Mouse (Mus musculus): ENCODE results near the gene Nav2.

Gene Nav2

DNA sequence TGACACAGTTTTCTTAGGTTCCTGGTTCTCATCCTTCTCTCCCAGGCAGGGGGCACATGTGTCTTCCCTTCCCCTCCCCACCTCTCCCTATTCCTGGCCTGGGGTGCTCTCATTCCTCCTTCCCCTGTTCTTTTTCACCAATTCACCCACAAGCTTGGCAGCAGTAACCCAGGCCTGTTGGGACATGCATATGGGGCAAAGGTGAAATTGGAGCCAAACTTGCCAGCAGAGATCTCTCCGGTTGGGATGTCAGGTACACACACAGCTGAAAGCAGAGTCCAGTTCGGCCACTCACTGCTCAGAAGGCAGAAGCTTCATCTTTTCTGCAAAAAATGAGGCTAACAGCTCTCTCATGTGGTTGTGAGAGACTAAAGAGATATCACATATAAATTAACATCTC is 26.3 kb downstream of the Nav2 start:
- no peak for DNase-seq (ENCODE audit: low spot score)

DNA sequence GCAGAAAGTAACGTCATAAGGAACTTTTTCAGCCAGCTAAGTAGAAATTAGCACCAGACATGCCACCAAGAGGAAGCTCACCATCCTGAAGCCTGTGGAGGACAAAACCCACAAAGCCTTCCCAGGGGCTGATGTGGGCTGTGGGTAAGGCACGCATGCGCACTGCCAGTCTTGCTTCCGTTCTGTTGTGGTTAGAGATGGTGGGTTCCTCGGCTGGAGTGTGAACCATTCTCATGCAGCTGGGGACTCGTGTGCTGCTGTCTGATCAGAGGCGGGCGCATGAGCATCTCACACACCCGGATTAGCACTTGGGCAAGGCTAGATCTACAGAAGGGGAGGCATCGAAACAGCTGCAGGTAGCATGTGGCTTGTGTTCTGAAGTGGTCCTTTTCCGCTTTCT is 29.0 kb downstream of the Nav2 start:
- no peak for DNase-seq (ENCODE audit: low spot score)

DNA sequence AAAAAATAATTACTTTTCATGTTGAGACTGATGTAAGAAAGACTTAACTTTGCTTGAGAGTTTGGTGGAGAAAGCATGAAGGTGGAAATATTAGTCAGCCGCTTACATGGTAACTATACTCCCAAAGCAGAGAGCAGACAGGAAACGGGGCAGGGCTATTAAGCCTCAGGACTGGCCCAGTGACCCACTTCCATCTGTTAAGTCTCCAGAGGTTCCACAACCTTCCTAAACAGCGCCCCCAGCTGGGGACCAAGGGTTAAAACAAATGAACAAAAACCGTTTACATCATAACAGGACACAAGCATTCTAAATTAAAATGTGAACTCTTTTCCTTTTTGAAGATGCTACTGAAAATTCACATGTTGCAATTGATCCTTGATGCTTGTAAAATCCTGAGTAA is 29.7 kb downstream of the Nav2 start:
- peak; percentile 54 for DNase-seq (ENCODE audit: low spot score)

DNA sequence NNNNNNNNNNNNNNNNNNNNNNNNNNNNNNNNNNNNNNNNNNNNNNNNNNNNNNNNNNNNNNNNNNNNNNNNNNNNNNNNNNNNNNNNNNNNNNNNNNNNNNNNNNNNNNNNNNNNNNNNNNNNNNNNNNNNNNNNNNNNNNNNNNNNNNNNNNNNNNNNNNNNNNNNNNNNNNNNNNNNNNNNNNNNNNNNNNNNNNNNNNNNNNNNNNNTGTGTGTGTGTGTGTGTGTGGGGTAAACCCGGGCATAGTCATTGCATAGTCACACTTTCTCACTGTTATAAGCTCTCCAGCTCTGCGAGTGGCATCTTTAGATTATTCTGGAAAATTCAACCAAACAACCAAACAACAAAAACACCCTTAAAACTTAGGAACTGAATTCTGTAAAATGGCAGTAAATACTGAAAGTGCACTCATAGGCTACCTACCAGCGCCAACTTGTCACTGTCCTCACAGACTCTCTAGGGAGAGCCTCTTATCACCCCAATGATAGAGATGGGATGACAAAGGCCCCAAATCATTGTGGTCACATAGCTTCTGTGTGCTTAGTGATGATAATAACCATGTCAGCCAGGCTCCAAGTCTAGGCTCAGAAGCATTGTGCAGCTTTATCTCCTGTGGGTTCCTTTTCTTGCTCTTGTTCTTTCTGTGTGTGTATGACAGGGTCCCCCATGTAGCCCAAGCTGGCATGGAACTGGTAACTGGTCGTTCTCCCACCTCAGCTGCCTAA is 40.0 kb downstream of the Nav2 start:
- DNase-seq (ENCODE audit: low spot score), result no peak

DNA sequence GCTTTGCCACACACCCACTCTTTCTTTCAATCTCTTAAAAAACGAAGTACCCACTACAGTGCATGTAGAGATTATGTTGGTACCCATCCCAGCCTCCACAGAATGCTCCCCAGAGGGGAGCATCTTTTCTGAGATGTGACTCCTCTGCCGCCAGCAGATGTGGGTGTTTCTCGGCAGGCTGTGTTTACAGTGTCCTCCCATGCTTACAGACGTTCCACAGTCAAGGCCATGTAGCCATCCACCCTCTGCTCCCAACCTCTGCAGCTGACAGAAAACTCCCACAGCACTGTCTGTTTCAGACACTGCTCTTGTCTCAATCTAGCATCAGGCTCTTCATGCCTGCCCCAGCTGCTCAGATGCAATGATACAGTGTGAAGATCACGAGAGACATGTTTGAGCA is 46.0 kb downstream of the Nav2 start:
- DNase-seq (ENCODE audit: low spot score), result no peak

DNA sequence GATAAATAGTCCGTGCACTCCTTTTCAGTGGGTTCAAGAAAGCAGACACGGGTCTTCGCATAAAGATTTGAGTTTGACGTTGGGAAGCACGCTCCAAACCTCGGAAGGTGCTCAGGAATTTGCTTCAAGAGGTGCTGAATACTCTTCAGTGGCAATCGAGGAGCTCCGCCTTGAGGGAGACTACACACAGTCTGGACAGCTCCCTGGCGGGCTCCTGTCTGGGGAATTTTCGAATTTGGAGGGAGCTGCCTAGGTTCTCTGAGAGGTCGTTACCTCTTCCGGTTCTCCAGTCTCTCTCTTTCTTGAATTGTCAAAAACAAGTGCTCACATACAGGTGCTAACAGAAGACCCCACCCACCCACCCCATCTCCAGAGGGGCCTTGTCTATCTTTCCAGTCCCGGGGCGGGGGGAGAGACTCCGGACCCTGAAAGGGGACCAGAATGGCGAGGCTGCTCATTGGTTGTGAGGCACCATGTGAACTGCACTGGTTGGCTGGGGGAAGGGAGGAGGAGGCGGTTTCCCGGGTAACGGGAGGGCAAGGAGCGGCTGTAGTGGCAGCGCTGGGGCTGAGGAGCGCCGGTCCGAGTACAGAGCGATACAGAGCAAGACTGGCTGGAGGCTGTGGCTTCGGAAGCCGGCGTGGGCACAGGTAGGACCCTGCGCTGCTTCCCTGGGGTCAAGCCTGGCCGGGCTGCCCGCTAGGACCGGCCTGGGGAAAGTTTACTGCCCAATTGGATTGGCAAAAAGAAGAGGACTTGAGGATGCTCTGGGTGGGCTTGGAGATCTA is 50.2 kb downstream of the Nav2 start:
- DNase-seq (ENCODE audit: low spot score), result peak; percentile 94

DNA sequence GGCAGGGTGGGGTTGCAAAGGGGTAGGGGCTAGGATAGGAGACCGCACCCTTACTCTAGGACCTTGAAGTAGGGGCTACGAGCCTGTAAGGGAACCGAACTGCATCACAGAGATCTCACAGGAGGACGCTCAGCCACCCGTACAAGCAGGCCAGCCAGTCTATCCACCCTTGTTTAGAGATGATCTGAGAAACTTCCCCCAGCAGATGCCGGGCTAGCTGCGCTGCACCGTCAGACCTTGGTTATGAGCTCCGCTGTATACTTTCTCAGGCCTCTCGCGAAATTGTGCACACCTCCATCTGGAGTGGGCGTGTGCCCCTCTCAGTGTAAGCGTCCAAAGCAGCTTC is 50.8 kb downstream of the Nav2 start:
- no peak for DNase-seq (ENCODE audit: low spot score)

DNA sequence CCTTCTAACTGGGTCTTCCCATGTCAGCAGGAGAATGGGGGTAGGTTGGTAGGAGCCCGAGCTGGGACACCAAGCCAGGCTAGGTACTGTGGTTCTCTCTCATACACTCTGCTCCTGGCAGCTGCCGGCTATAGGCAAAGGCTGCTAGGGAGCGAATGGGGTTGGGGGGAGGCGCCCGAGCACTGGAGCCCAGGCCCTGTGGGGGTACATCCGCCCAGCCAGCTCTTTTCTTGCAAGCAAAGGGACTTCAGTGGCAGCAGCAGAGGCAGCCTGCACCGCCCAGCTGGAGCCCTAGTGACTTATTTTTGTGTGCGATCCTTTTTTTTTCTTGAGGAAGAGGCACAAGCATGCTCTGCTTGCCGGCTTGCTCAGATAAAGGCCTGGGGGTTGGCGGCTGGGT is 51.6 kb downstream of the Nav2 start:
- DNase-seq (ENCODE audit: low spot score), result no peak

DNA sequence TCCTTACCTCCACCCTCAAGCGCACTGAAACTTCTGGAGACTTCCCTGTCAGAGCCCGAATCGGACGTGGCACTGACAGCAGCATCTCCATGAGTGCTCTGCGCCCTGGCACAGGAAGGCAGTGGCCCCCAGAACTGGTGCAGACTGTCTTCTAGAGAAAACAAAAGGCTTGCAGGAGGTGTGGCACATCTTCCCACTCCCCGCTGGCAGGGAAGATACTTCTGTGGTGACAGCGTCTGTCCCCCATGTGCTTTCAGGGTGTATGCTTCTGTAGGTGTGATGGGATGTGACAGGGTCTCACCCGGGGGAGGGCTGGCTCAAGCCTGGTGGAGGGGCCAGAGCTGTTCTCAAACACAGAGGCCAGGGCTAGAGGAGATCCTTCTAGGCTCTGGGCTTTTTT is 53.0 kb downstream of the Nav2 start:
- no peak for DNase-seq (ENCODE audit: low spot score)

DNA sequence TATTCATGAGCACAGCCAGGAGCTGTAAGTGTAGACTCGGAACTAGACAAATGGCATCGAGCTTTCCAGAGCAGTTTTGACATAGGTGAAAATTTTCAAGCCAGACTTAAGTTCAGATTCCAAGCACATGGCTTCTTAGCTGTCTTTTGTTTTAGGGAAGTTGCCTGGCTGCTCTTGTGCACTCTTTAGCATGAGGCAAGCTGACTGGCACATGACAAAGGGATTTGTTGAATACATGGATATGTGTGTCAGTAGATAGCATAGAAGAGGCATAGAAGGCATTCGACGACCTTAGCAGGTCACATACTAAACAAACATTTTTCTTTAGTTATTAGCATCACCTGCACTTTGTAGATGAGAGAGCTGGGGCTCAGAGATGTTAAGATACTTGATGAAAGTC is 53.4 kb downstream of the Nav2 start:
- no peak for DNase-seq (ENCODE audit: low spot score)

DNA sequence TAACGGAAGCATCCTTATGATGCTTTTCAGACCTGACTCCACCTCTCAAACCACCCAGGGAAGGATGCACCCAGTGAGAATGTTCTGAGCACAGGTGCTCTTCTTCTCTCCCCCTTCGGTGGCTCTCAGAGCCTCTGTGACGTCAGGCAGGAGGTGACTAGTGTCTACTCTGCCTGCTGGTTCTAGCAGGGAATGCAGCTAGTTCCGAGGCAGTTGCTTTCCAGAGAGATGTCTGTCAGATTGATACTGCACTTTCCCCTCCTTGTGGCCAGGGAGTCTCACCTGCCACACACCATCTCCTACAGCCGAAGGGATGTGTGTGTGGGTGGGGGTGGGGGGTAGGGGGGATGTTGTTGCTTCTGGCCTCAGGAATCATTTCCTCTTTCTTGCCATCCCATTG is 54.6 kb downstream of the Nav2 start:
- no peak for DNase-seq (ENCODE audit: low spot score)

DNA sequence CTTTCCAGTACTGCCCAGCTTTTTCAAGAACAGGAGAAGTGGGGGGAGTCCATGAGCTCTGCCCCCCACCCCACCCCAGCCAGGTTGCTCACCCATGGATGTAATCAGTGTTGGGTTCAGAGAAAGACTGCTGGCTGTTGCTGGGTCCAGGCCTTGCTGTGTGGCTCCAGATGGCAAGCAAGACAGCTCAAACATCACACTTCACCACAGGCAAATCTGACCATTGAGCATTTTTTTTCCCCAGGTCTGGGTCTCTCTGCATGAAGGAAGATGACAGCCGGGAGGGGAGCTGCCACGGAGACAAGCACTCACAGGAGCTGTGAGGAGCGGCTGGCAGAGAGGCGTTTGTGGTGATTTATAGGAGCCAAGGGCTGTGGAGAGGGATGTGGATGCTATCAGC is 55.0 kb downstream of the Nav2 start:
- DNase-seq (ENCODE audit: low spot score), result no peak

DNA sequence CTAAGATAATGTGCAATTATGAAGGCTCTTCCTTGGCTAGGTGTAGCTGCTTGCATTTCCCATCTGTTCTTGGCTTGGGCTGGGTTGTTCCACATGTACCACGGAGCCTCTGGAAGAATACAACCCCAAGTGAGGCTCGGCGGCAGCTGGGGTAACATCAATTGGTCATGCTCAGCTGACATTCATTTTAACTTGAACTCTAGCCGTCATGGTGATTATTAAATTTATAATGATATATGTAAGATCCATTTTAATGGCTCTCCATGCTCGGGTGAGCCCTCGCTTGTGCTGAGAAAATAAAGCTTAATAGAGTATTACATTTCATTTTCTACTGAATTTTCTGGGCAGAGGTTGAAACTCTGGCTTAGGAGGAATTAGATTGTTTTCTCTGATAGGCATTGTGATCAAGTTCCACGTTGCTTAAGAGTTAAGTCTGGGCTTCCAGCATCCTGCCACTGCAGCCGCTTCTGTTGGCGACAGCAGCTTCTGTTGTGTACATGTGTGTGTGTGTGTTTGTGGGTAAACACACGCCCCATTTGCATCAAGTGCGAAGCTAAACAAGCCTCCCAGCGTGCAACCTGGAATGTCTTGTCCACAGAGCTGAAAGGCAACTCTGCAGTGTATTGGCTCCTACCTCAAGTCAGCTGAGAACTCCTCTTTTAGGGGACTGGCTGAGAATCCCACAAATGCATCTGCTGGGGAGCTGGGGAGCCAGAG is 57.4 kb downstream of the Nav2 start:
- peak; percentile 69 for DNase-seq (ENCODE audit: low spot score)

DNA sequence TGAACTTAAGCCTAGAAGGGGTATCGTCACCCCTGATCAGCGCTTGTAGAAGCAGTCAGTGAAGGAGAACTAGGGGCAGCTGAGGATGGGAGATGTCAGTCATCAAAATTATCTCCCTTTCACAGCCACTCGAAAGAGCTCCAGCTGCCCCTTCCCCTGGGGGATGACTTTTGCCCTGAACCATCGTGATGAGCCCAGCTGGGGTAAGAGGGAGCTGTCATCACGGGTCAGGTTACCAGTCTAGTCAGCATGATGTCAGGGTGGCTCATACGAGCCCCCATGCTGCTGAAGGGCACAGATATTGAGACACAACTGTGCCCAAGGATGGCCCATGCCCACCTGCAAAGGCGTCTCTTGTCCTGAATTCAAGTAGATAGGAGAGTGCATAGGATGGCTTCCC is 72.5 kb downstream of the Nav2 start:
- peak; percentile 44 for DNase-seq (ENCODE audit: low spot score)

DNA sequence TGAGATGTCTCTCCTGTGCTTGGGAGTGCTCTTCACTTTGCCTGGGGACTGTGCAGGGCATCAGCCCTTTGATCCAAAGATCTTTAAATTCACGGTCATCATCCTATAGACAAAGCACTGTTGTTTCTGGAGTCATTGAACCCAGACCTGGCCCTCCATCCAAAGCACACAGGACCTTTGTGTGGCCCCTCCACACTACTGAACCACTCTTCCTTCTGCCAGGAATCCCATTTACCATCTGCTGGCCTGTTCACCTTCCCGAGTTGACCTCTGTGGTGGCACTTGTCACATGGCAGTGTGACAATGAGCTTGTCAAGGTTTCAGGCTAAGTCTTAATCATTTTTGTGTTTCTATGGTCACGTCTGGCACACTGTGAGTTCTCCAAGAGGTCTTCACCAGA is 73.3 kb downstream of the Nav2 start:
- DNase-seq (ENCODE audit: low spot score), result peak; percentile 54

DNA sequence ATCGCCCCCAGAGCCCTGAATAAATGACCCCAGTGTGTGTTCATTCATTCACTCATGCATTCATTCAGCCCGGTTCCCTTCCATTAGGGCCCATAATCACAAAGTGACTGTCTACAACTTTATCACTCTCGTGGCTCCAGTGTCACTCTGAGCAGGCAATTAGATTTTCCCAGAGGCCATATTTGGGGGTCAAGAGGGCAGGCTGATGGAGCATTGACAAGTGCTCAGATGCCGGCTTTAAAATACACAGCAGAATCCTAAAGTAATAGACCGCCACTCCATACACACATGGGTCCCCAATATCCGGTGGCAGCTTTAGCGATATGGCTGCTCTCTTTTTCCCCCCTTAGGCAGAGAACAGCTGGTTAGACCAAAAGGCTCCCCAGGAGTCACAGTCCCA is 74.1 kb downstream of the Nav2 start:
- peak; percentile 47 for DNase-seq (ENCODE audit: low spot score)

DNA sequence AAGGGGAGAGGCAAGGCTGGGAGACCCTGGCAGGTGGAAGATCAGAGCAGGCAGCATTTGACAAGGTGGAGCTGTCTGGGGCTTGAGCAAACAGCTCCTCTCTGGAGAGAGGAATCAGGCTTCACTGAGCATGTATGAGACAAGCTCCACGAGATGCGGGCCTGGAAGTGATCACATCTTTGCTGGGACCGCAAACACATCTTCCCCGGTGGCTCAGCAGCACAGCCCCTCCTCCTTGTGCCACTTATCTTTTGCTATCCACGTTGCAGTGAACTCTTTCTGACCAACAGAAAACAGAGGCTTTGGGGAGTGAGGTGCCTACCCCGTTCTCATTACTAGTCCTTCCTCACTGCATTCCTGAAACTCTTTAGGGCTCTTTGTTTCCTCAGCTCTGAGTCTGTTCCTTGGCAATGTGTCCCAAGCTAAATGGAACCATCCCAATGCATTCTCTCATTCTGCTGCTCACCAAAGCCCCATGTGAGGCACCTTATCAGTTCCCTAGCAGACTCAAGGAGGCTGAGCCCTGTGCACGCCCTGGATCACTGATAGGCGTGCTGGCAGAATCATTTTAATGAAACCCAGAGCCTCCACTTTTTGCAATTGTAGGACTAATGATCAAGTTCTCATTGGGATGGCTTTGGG is 83.5 kb downstream of the Nav2 start:
- DNase-seq (ENCODE audit: low spot score), result no peak

DNA sequence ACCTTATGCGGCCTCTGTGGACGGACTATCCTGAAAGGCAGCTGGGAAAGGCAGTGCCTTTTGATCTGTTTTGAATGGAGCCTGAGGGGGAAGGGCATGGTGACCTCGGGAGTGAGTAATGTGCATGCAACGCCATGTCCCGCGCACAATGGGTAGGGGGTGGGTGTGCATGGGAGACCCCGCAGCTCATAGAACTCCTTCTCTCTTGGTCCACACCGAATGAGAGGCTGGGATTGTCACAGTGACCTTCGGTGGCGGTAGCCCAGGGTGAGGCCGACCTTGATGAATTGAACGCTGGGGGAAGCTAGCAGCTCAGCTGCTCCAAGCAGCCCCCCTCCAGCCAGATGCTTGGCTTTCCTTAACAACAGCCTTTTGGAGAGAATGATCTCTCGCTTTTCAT is 86.7 kb downstream of the Nav2 start:
- DNase-seq (ENCODE audit: low spot score), result peak; percentile 88

DNA sequence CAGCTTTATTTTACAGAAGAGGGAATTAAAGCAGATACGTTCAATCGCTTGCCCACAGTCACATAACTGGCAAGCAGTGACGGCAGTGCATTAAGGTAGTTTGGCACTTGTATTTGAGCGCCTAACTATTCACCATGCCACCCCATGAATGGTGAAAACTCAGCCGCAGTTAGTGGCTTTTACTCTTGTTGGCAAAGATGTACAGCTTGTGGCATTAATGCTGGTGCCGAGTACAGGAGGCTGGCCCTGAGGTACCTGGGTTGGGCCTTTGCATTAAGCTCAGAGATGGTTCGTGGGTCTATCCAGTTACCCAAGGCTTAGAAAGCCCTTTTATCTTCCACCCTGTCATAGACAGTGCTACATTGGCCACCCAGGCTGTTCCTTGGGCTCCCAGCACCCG is 87.2 kb downstream of the Nav2 start:
- no peak for DNase-seq (ENCODE audit: low spot score)

DNA sequence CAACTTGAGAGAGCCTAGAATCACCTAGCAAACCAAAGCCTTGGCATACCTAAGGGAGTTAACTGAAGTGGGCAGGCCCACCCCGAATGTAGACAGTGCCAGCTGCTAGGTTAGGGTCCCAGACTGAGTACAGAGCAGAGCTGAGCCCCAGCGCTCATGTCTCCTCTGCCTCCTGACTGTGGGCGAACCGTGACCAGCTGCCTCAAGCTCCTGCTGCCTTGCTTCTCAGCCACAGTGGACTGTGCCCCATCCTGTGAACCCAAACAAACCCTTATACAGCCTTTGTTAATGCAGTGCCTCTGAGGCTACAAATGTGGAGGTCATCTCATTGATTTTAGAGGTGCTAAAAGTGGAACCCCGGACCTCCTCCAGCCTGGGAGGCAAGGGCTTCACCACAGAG is 88.3 kb downstream of the Nav2 start:
- DNase-seq (ENCODE audit: low spot score), result no peak

DNA sequence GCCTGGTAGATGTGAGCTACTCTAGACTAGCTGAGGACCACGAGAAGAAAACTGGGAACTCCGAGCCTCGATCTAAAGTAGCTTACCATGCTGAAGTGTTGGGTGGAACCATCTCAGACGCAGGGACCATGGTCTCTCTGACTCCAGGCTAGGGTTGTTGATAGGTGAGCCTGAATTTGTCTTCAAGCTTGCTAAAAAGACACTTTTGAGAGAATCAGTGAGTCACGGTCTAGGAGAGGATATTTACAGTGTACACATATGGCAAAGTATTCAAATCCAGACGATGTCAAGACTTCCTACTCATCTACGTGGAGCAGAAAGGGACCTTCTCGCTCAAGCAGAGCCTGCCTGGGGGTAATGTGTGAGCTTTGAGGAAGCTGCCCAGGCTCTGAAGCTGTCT is 89.6 kb downstream of the Nav2 start:
- no peak for DNase-seq (ENCODE audit: low spot score)

DNA sequence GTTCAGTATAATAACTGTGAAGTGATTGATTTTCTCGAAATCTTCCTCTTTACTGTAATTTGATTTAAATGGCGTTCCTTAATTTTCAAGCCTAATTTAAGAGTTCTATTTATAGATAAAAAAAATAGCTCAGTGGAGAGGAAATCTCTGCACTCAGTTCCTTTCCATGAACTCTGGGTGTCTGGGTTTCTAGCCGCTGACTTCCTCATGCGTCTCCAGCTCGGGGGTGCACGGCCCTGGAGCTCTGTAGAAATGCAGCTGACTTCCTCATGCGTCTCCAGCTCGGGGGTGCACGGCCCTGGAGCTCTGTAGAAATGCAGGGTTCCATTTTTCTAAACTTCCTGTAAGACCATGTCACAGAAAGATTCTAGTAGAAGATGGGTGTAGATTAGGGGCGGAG is 90.1 kb downstream of the Nav2 start:
- DNase-seq (ENCODE audit: low spot score), result no peak

DNA sequence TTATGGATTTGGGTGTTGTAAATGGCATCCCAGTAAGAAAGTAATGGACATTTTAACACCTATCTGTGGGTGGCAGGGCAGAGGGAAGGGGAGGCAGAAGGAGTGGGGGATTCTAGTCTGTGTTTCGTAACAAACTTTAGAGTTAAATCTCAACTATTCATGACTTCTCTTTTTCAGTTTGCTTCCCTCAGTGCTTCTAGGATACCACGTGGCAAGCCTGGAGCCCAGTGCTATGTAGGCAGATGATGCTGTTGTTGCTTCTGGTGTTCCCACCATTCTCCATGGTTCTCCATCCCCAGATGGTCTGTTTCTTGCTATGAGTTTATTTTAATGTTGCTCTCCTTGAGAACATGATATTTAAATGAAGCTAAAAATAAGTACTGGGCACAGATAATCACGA is 92.3 kb downstream of the Nav2 start:
- DNase-seq (ENCODE audit: low spot score), result no peak

All from embryo, embryonic 10.5 days (tissue).